Mouse (Mus musculus) midbrain, postnatal 0 days (tissue): Measurements from ENCODE around the gene Gm20388. TPM values are rescaled to one million over a fixed set of nuclear protein-coding genes. Genes with fewer than 3 reads are reported as not detected.

ENCODE experiments used
- ATAC-seq: fragments of 200-750 bp; cut with Nextera tagmentation; 2 replicates; pipeline ENCODE4 v1.8.0; 2017; ENCODE audit warnings: moderate number of reproducible peaks, mild to moderate bottlenecking, moderate TSS enrichment, moderate library complexity; ENCODE audit not compliant: low FRiP score
- DNase-seq: peaks from one replicate; pipeline ENCODE4 v3.0.0-alpha.2; 2015; ENCODE audit warnings: low spot score
- H3K27ac ChIP-seq: fragments of 300-500 bp; sonication (generic); 2 replicates; pipeline ENCODE4 v1.5.1; 2014; ENCODE audit warnings: low read depth, mild to moderate bottlenecking, low read length, mixed read lengths
- H3K27me3 ChIP-seq: fragments of 300-500 bp; sonication (generic); 2 replicates; pipeline ENCODE4 v1.6.1; 2014; ENCODE audit warnings: low read length, control low read depth, mixed read lengths; ENCODE audit not compliant: insufficient read depth
- H3K36me3 ChIP-seq: fragments of 300-500 bp; sonication (generic); 2 replicates; pipeline ENCODE4 v1.6.1; 2014; ENCODE audit warnings: low read length, control low read depth, mixed read lengths; ENCODE audit not compliant: insufficient read depth
- H3K4me1 ChIP-seq: fragments of 300-500 bp; sonication (generic); 2 replicates; pipeline ENCODE4 v1.6.1; 2014; ENCODE audit warnings: mild to moderate bottlenecking, control low read depth, antibody characterized with exemption, low read length, mixed read lengths; ENCODE audit not compliant: insufficient read depth
- H3K4me2 ChIP-seq: fragments of 300-500 bp; sonication (generic); 2 replicates; pipeline ENCODE4 v1.6.1; 2014; ENCODE audit warnings: low read depth, mild to moderate bottlenecking, low read length, mixed read lengths; ENCODE audit not compliant: poor library complexity, severe bottlenecking
- H3K4me3 ChIP-seq: fragments of 300-500 bp; sonication (generic); 2 replicates; pipeline ENCODE4 v1.5.1; 2014; ENCODE audit warnings: low read depth, mild to moderate bottlenecking, low read length, moderate library complexity
- H3K9ac ChIP-seq: fragments of 300-500 bp; sonication (generic); replicated peaks from 2 replicates; pipeline ENCODE4 v1.6.1; 2014; ENCODE audit warnings: mild to moderate bottlenecking, low read length, moderate library complexity, mixed read lengths; ENCODE audit not compliant: poor library complexity, severe bottlenecking
- H3K9me3 ChIP-seq: fragments of 300-500 bp; sonication (generic); 2 replicates; pipeline ENCODE4 v1.6.1; 2016; ENCODE audit warnings: low read length, control low read depth
- CTCF ChIP-seq: IDR thresholded peaks from 2 replicates; pipeline ENCODE4 v1.5.1; 2016; ENCODE audit warnings: antibody characterized with exemption, mild to moderate bottlenecking
- WGBS: fragments of 180-500 bp; shearing (Covaris S2); extraction: QIAGEN DNeasy Blood & Tissue Kit; methylation state at CpG from one replicate; pipeline ENCODE4 v1.1.7; 2014; 5-methylcytosine and 5-hydroxymethylcytosine counted together
- polyA plus RNA-seq: library from polyadenylated mRNA; unstranded; fragments of >200 nt; fragmentation: Nextera tagmentation; extraction: Ambion mirVana; gene quantifications from 2 replicates; pipeline ENCODE4 v1.2.1, GENCODE M21; 2015
- total RNA-seq: library from RNA; depleted of rRNA; stranded (reverse); fragments of >200 nt; gene quantifications from 2 replicates; pipeline ENCODE4 v1.2.3, GENCODE M21; 2014

The Gm20388 gene
- total and polyA plus RNA-seq, 2 experiments from 2014 or later = 74.2 TPM; not detected in 1

DNA sequence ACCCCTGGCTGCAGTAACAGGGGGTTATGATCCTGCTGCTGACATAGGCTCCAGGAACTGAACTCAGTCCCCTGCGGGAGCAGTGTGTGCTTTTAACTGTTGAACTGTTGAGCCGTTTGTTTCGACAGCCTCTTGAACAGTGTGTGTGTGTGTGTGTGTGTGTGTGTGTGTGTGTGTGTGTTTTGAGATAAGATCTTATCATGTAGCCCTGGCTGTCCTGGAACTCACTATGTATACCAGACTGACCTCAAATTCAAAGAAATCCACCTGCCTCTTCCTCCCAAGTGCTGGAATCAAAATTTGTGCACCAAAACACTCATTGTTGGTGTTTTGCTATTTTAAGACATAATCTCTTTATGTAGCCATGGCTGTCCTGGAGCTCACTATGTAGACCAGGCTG is 3204.0 kb downstream of the Gm20388 start:
- H3K4me3 ChIP-seq = no peak overlapping the region
- DNase-seq (no peak), ATAC-seq (no peak)
- no peak overlapping the region for H3K9ac ChIP-seq
- H3K4me2 ChIP-seq = no peak overlapping the region
- no peak for TF ChIP-seq CTCF
- no peaks in the 10 kb centered on the region for H3K9me3 ChIP-seq
- H3K36me3 ChIP-seq = no peaks in the 10 kb centered on the region
- WGBS = 74% methylated on average over 3 of the region's 3 CpGs
- H3K27me3 ChIP-seq = peaks cover 19% of the 10 kb centered on the region
- H3K4me1 ChIP-seq = 0 out of 2 replicates have a peak, but pooled peaks cover 4% of the 10 kb centered on the region
- H3K27ac ChIP-seq = no peak overlapping the region

DNA sequence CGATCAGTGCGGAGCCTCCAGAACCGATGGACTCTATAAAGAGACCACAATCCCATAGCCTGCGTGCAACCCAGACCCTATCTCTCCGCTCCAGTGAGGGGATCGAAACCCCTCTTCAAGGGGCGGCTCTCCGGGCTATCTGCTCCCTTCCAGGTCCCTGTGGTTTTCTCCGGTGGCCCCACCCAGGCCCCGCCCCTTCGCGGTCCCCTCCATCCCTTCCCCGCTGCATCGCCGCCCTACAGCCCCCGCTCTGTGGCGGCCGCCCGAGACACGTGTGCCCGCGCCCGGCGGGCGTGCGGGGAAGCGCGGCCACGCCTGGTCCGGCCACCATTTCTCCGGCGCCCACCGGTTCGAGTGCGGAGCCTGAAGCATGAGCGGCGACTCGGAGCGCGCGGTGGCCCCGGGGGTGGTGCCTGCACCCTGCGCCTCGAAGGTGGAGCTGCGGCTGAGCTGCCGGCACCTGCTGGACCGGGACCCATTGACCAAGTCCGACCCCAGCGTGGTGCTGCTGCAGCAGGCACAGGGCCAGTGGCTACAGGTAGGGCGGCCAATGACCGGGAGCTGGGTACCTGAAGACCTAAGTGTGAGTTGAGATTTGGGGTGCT is 3206.6 kb downstream of the Gm20388 start, which contains the start of gene Cpne7:
Gene Cpne7, plus strand, starts transcription at position 248 of the 605 bp plus-strand sequence.
- WGBS = under 1% methylated on average over 39 of the region's 51 CpGs

DNA sequence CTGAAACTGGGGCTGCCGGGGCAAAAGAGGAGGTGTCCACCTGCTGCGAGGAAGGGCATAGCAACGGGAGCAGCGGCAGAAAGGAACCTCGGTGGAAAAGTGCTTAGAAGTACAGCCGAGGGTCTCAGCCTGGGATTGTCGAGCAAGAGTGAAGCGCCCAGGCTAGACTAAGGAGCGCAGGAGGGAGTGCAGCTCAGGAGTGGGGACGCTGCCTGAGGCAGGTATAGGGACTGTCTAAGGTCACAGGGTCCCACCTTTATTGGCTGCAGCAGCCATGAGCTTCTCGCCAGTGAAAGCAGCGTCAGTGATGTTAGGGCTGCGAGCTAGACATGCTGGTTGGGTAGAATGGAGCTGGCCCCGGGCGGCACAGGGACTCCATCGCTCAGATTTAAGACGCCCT is 3207.1 kb downstream of the Gm20388 start:
- no peak for TF ChIP-seq CTCF
- Histone ChIP-seq H3K4me3 (peak overlapping the region; percentile 51), H3K9ac (peak overlapping the region; percentile 61), H3K36me3 (no peaks in the 10 kb centered on the region), H3K4me1 (0 out of 2 replicates have a peak, but pooled peaks cover 4% of the 10 kb centered on the region), H3K27me3 (peaks cover 19% of the 10 kb centered on the region), H3K27ac (no peak overlapping the region), H3K9me3 (no peaks in the 10 kb centered on the region), H3K4me2 (peak overlapping the region; percentile 87)
- WGBS = 1% methylated on average over 17 of the region's 17 CpGs
- no peak for DNase-seq
- ATAC-seq = no peak

More for the DNA sequence above, 3206.6 kb downstream of the Gm20388 start, which contains the start of gene Cpne7:
- Histone ChIP-seq H3K4me2 (peak within 1 kb of the TSS; percentile 87), H3K27ac (no peak within 1 kb of the TSS), H3K4me1 (0 out of 2 replicates have a peak, but pooled peaks cover 4% of the 10 kb centered on the region), H3K4me3 (peak within 1 kb of the TSS; percentile 51), H3K9ac (peak within 1 kb of the TSS; percentile 61), H3K9me3 (no peaks in the 10 kb centered on the region), H3K27me3 (peaks cover 19% of the 10 kb centered on the region), H3K36me3 (no peaks in the 10 kb centered on the region)
- ATAC-seq (peak; percentile 27; the same call in 1 of the 2 replicates), DNase-seq (no peak)
- TF ChIP-seq CTCF = no peak

DNA sequence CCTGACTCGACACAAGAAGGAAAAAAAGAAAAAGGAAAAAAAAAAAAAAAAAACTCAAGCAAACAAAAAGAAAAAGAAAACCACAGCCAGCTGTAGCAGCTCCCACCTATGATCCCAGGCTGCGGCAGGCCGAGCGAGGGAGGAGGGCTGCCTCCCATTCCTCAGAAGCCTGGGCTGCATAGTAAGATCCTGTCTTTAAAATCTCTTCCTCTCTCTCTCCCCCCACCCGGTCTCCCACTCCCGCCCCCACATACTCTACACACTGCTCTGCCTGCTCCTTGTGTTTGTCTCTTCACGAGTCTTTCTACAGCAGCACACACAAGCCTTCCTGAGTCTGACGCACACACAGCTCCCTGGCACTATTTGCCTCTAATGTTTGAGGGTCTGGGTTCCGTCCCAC is 3211.4 kb downstream of the Gm20388 start:
- Histone ChIP-seq H3K27me3 (peaks cover 11% of the 10 kb centered on the region), H3K9ac (no peak overlapping the region), H3K9me3 (no peaks in the 10 kb centered on the region), H3K4me2 (no peak overlapping the region), H3K36me3 (no peaks in the 10 kb centered on the region), H3K4me1 (0 out of 2 replicates have a peak, but pooled peaks cover 3% of the 10 kb centered on the region), H3K27ac (no peak overlapping the region), H3K4me3 (no peak overlapping the region)
- DNase-seq (no peak), ATAC-seq (no peak)
- TF ChIP-seq CTCF = no peak
- 70% methylated on average over 9 of the region's 9 CpGs for WGBS

DNA sequence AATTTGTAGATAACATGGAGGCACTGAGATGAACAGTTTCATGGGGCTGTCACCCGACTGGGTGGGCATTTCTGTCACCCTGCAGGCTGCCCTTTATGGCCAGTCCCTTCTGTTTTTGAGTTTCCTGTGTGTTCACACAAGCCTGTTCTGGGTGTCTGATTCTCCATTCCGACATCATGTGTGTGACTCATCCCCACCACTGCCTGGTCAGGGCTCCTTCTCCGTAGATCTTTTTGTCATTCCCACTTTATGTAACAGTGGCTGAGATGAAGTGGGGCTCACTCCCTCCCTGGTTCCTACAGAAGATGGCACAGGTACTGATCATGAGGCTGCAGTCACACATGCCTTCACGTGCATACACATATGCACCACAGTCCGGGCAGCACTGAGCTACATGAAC is 3212.0 kb downstream of the Gm20388 start:
- no peak overlapping the region for H3K27ac ChIP-seq
- ATAC-seq (no peak), DNase-seq (no peak)
- no peak for TF ChIP-seq CTCF
- no peaks in the 10 kb centered on the region for H3K36me3 ChIP-seq
- WGBS = 77% methylated on average over 5 of the region's 5 CpGs
- no peak overlapping the region for H3K9ac ChIP-seq
- no peaks in the 10 kb centered on the region for H3K4me1 ChIP-seq
- H3K9me3 ChIP-seq = no peaks in the 10 kb centered on the region
- H3K4me3 ChIP-seq = no peak overlapping the region
- H3K27me3 ChIP-seq = peaks cover 15% of the 10 kb centered on the region
- no peak overlapping the region for H3K4me2 ChIP-seq

DNA sequence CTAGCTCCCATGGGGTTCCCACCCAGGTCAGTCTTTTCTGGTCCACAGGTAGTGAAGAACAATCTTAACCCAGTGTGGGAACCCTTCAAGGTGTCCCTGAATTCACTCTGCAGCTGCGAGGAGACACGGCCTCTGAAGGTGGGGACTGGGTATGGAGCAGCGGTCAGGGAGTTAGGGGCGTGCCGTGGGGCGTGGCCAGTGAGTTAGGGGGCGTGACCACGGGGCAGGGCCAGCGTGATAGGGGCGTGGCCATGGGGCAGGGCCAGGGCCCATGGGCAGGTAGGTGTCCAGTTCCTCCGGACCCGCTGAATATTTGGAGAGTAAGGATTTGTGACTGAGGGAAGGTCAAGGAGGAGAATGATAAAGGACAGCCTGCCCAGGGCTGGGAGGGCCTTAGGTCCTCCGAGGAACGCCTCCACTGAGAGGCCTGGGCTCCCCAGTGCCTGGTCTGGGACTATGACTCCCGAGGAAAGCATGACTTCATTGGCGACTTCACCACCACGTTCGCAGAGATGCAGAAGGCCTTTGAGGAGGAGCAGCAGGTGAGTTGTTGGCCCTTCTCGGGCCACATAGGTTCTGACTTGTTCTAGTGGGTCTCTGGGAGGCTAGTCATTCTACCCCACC is 3215.7 kb downstream of the Gm20388 start:
- DNase-seq (no peak), ATAC-seq (peak; percentile 31; the same call in 1 of the 2 replicates)
- H3K4me3 ChIP-seq = no peak overlapping the region
- WGBS = 9% methylated on average over 19 of the region's 19 CpGs
- H3K9ac ChIP-seq = no peak overlapping the region
- no peak overlapping the region for H3K4me2 ChIP-seq
- no peak overlapping the region for H3K27ac ChIP-seq
- no peaks in the 10 kb centered on the region for H3K36me3 ChIP-seq
- peaks cover 8% of the 10 kb centered on the region for H3K27me3 ChIP-seq
- TF ChIP-seq CTCF = no peak
- no peaks in the 10 kb centered on the region for H3K4me1 ChIP-seq
- H3K9me3 ChIP-seq = no peaks in the 10 kb centered on the region
